Mouse (Mus musculus) heart, embryonic 11.5 days (tissue): ENCODE data around the gene Fstl1. TPM values are rescaled to one million over a fixed set of nuclear protein-coding genes. Genes with fewer than 3 reads are reported as not detected.

Source experiments
- ATAC-seq: fragments of 200-750 bp; cut with Nextera tagmentation; replicated peaks from 2 replicates; pipeline ENCODE4 v1.8.0; 2017; ENCODE audit warnings: moderate library complexity; ENCODE audit not compliant: insufficient number of reproducible peaks, low FRiP score, low TSS enrichment
- H3K27ac ChIP-seq: fragments of 300-500 bp; sonication (generic); 2 replicates; pipeline ENCODE4 v1.5.1; 2014; ENCODE audit warnings: mild to moderate bottlenecking, low read depth, low read length
- H3K27me3 ChIP-seq: fragments of 300-500 bp; sonication (generic); 2 replicates; pipeline ENCODE4 v1.6.1; 2014; ENCODE audit warnings: mild to moderate bottlenecking, low read length, mixed read lengths; ENCODE audit not compliant: control insufficient read depth, insufficient read depth
- H3K36me3 ChIP-seq: fragments of 300-500 bp; sonication (generic); 2 replicates; pipeline ENCODE4 v1.6.1; 2014; ENCODE audit warnings: mild to moderate bottlenecking, low read length, moderate library complexity, mixed read lengths; ENCODE audit not compliant: control insufficient read depth, insufficient read depth
- H3K4me1 ChIP-seq: fragments of 300-500 bp; sonication (generic); 2 replicates; pipeline ENCODE4 v1.6.1; 2014; ENCODE audit warnings: low read length; ENCODE audit not compliant: control insufficient read depth, insufficient read depth
- H3K4me2 ChIP-seq: fragments of 300-500 bp; sonication (generic); 2 replicates; pipeline ENCODE4 v1.6.1; 2014; ENCODE audit warnings: mild to moderate bottlenecking, moderate library complexity
- H3K4me3 ChIP-seq: fragments of 300-500 bp; sonication (generic); 2 replicates; pipeline ENCODE4 v1.5.1; 2014; ENCODE audit warnings: low read depth, low read length
- H3K9ac ChIP-seq: fragments of 300-500 bp; sonication (generic); 2 replicates; pipeline ENCODE4 v1.6.1; 2014; ENCODE audit warnings: mild to moderate bottlenecking, low read depth, low read length, moderate library complexity
- H3K9me3 ChIP-seq: fragments of 300-500 bp; sonication (generic); replicated peaks from 2 replicates; pipeline ENCODE4 v1.6.1; 2016; ENCODE audit warnings: low read length; ENCODE audit not compliant: control insufficient read depth
- WGBS: fragments of 180-500 bp; shearing (Covaris S2); extraction: QIAGEN DNeasy Blood & Tissue Kit; methylation state at CpG from one replicate; pipeline ENCODE4 v1.1.7; 2014; ENCODE audit not compliant: insufficient replicate concordance; 5-methylcytosine and 5-hydroxymethylcytosine counted together
- polyA plus RNA-seq: library from polyadenylated mRNA; unstranded; fragments of >200 nt; fragmentation: Nextera tagmentation; extraction: Ambion mirVana; gene quantifications from 2 replicates; pipeline ENCODE4 v1.2.1, GENCODE M21; 2014

The Fstl1 gene
- polyA plus RNA-seq, result 500 and 503 TPM in 2 replicates

GRCm38 (mm10) chr16:37776860-37777651, at the start of gene Fstl1:
TSS of gene Fstl1 (plus strand) at chr16:37776873.
- Histone ChIP-seq H3K36me3 (0 out of 2 replicates have a peak, but pooled peaks cover 2% of the 10 kb centered on the region), H3K4me2 (peak within 1 kb of the TSS; percentile 75), H3K4me1 (peaks cover 17% of the 10 kb centered on the region), H3K27ac (peak within 1 kb of the TSS; percentile 88), H3K27me3 (no peaks in the 10 kb centered on the region), H3K9me3 (no peaks in the 10 kb centered on the region), H3K9ac (peak within 1 kb of the TSS; percentile 99), H3K4me3 (peak within 1 kb of the TSS; percentile 89)
- WGBS, result 1% methylated on average over 50 of the region's 52 CpGs
- peak; percentile 81 for ATAC-seq

GRCm38 (mm10) chr16:37728674-37729073, 48.0 kb upstream of the Fstl1 start:
- Histone ChIP-seq H3K27ac (no peak overlapping the region; the same call in 1 of the 2 replicates), H3K9me3 (no peaks in the 10 kb centered on the region), H3K4me2 (no peak overlapping the region), H3K9ac (no peak overlapping the region), H3K36me3 (no peaks in the 10 kb centered on the region), H3K27me3 (no peaks in the 10 kb centered on the region), H3K4me1 (peaks cover 11% of the 10 kb centered on the region), H3K4me3 (no peak overlapping the region)
- 69% methylated on average over 1 of the region's 1 CpGs for WGBS
- ATAC-seq, result no peak

GRCm38 (mm10) chr16:37729381-37730150, 47.1 kb upstream of the Fstl1 start:
- peak overlapping the region; percentile 42; the same call in 1 of the 2 replicates for H3K27ac ChIP-seq

GRCm38 (mm10) chr16:37730293-37730835, 46.3 kb upstream of the Fstl1 start:
- 81% methylated on average over 8 of the region's 8 CpGs for WGBS
- ATAC-seq, result no peak
- Histone ChIP-seq H3K4me2 (no peak overlapping the region), H3K4me3 (no peak overlapping the region), H3K36me3 (no peaks in the 10 kb centered on the region), H3K27me3 (no peaks in the 10 kb centered on the region), H3K9me3 (no peaks in the 10 kb centered on the region), H3K4me1 (peaks cover 11% of the 10 kb centered on the region), H3K27ac (0 out of 2 replicates have a peak overlapping the region, but pooled peaks have one; percentile 18), H3K9ac (no peak overlapping the region)

More at GRCm38 (mm10) chr16:37729381-37730150, 47.1 kb upstream of the Fstl1 start:
- Histone ChIP-seq H3K9me3 (no peaks in the 10 kb centered on the region), H3K4me1 (peaks cover 11% of the 10 kb centered on the region), H3K4me3 (no peak overlapping the region), H3K36me3 (no peaks in the 10 kb centered on the region), H3K27me3 (no peaks in the 10 kb centered on the region), H3K9ac (no peak overlapping the region), H3K4me2 (no peak overlapping the region)
- no peak for ATAC-seq
- WGBS, result 49% methylated on average over 9 of the region's 9 CpGs

- Histone ChIP-seq H3K27me3 (no peaks in the 10 kb centered on the region), H3K9me3 (no peaks in the 10 kb centered on the region), H3K4me2 (no peak overlapping the region), H3K4me3 (no peak overlapping the region), H3K27ac (no peak overlapping the region), H3K9ac (no peak overlapping the region), H3K4me1 (peaks cover 11% of the 10 kb centered on the region), H3K36me3 (no peaks in the 10 kb centered on the region)
- ATAC-seq, result no peak
- WGBS, result 59% methylated on average over 4 of the region's 4 CpGs
These were observed 45.2 kb upstream of the Fstl1 start for GRCm38 (mm10) chr16:37731431-37731830.

- Histone ChIP-seq H3K9me3 (no peaks in the 10 kb centered on the region), H3K9ac (no peak overlapping the region), H3K4me2 (no peak overlapping the region), H3K4me3 (no peak overlapping the region), H3K27ac (no peak overlapping the region), H3K36me3 (no peaks in the 10 kb centered on the region), H3K27me3 (no peaks in the 10 kb centered on the region), H3K4me1 (peaks cover 11% of the 10 kb centered on the region)
- ATAC-seq, result no peak
- WGBS, result 67% methylated on average over 7 of the region's 7 CpGs
These were observed 44.5 kb upstream of the Fstl1 start for GRCm38 (mm10) chr16:37732023-37732761.

GRCm38 (mm10) chr16:37740076-37740475, 36.6 kb upstream of the Fstl1 start:
- Histone ChIP-seq H3K27ac (no peak overlapping the region), H3K4me3 (no peak overlapping the region), H3K27me3 (no peaks in the 10 kb centered on the region), H3K4me1 (no peaks in the 10 kb centered on the region), H3K9ac (no peak overlapping the region), H3K36me3 (no peaks in the 10 kb centered on the region), H3K4me2 (no peak overlapping the region), H3K9me3 (no peaks in the 10 kb centered on the region)
- no peak for ATAC-seq
- WGBS, result 81% methylated on average over 2 of the region's 2 CpGs

GRCm38 (mm10) chr16:37742266-37742665, 34.4 kb upstream of the Fstl1 start:
- Histone ChIP-seq H3K4me1 (no peaks in the 10 kb centered on the region), H3K9me3 (no peaks in the 10 kb centered on the region), H3K27me3 (no peaks in the 10 kb centered on the region), H3K27ac (no peak overlapping the region), H3K9ac (no peak overlapping the region), H3K4me2 (no peak overlapping the region), H3K36me3 (no peaks in the 10 kb centered on the region), H3K4me3 (no peak overlapping the region)
- no peak for ATAC-seq
- 54% methylated on average over 4 of the region's 4 CpGs for WGBS
